Mouse (Mus musculus): ENCODE results near the gene Gipc3. TPM values are rescaled to one million over a fixed set of nuclear protein-coding genes. Genes with fewer than 3 reads are reported as not detected.

The Gipc3 gene
- polyA plus RNA-seq, 1 experiment from 2014 or later, result not detected

- Histone ChIP-seq H3K27ac (ENCODE audit: low read depth, low read length) (no peak overlapping the region), H3K9ac (ENCODE audit: low read depth, low read length) (no peak overlapping the region), H3K36me3 (ENCODE audit: control insufficient read depth, insufficient read depth, low read length) (peaks cover 16% of the 10 kb centered on the region), H3K9me3 (ENCODE audit: control insufficient read depth, low read length) (no peaks in the 10 kb centered on the region), H3K4me1 (replicated peaks; ENCODE audit: control insufficient read depth, insufficient read depth, low read length) (no peaks in the 10 kb centered on the region; the same call in 1 of the 2 replicates), H3K27me3 (ENCODE audit: control insufficient read depth, insufficient read depth, low read length) (peaks cover 14% of the 10 kb centered on the region), H3K4me3 (ENCODE audit: low read depth, low read length) (no peak overlapping the region), H3K4me2 (replicated peaks; ENCODE audit: low read depth, low read length) (no peak overlapping the region)
- DNase-seq (ENCODE audit: low spot score) (no peak), ATAC-seq (ENCODE audit: low FRiP score) (no peak)
- WGBS, result 71% methylated on average over 10 of the region's 10 CpGs
Measured at GRCm38 (mm10) chr10:81329194-81329975, 13.7 kb downstream of the Gipc3 start.

- WGBS, result 10% methylated on average over 10 of the region's 10 CpGs
- ATAC-seq (ENCODE audit: low FRiP score) (peak; percentile 21; the same call in 1 of the 2 replicates), DNase-seq (ENCODE audit: low spot score) (no peak)
- peak within 1 kb of the TSS; percentile 24; the same call in 1 of the 2 replicates for H3K27ac ChIP-seq (ENCODE audit: low read depth, low read length)
- H3K9me3 ChIP-seq (ENCODE audit: control insufficient read depth, low read length), result no peaks in the 10 kb centered on the region
- H3K9ac ChIP-seq (ENCODE audit: low read depth, low read length), result no peak within 1 kb of the TSS
- H3K4me3 ChIP-seq (ENCODE audit: low read depth, low read length), result no peak within 1 kb of the TSS
- H3K36me3 ChIP-seq (ENCODE audit: control insufficient read depth, insufficient read depth, low read length), result peaks cover 22% of the 10 kb centered on the region
- H3K4me1 ChIP-seq (replicated peaks; ENCODE audit: control insufficient read depth, insufficient read depth, low read length), result no peaks in the 10 kb centered on the region; the same call in 1 of the 2 replicates
- H3K27me3 ChIP-seq (ENCODE audit: control insufficient read depth, insufficient read depth, low read length), result peaks cover 12% of the 10 kb centered on the region
- H3K4me2 ChIP-seq (replicated peaks; ENCODE audit: low read depth, low read length), result no peak within 1 kb of the TSS
Measured at GRCm38 (mm10) chr10:81328386-81328785, 14.7 kb downstream of the Gipc3 start, which contains the start of gene Tbxa2r. Gene Tbxa2r, plus strand, starts transcription at chr10:81328731.

DNA sequence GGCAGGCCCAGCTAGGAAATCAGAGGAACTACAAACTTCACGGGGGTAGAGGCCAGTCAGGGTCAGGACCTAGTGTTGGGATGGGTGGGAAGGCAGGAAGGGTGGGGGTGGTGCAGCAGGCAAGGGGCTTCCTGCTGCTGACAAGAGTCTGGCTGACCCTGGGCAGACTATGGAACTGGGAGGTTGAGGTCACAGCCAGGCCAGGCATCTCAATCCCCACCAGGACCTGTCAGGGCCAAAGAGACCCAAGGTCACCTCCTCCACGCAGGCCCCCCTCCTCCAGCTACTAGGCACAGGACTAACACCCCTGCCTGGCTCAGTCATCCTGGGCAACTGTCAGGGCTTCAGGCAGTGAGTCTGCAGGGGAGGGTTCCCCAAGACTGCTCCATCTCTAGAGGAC lies 15.1 kb downstream of the Gipc3 start:
- Histone ChIP-seq H3K4me2 (replicated peaks; ENCODE audit: low read depth, low read length) (no peak overlapping the region), H3K27me3 (ENCODE audit: control insufficient read depth, insufficient read depth, low read length) (peaks cover 9% of the 10 kb centered on the region), H3K36me3 (ENCODE audit: control insufficient read depth, insufficient read depth, low read length) (peaks cover 23% of the 10 kb centered on the region), H3K27ac (ENCODE audit: low read depth, low read length) (peak overlapping the region; percentile 24; the same call in 1 of the 2 replicates), H3K9ac (ENCODE audit: low read depth, low read length) (no peak overlapping the region), H3K4me3 (ENCODE audit: low read depth, low read length) (no peak overlapping the region), H3K4me1 (replicated peaks; ENCODE audit: control insufficient read depth, insufficient read depth, low read length) (no peaks in the 10 kb centered on the region; the same call in 1 of the 2 replicates), H3K9me3 (ENCODE audit: control insufficient read depth, low read length) (no peaks in the 10 kb centered on the region)
- WGBS, result 46% methylated on average over 2 of the region's 2 CpGs
- DNase-seq (ENCODE audit: low spot score) (no peak), ATAC-seq (ENCODE audit: low FRiP score) (no peak)

DNA sequence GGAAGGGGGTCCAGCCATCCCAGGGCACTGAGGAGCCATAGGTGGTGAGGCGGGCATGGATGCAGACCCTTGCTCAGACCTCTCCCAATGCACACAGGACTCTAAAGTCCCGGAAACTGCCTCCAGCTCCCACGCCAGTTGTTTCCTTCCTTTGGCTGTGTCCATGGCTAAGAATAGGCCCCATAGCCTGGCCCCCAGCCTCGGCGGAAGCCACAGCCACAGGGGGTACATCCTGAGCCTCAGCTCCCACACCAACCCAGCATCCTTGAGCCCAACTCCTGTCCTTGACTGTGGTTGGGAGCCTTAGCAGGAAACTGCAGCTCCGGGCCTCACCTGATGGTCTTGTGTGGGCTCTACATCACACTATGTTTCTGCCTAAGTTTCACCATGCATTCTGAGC lies 16.2 kb downstream of the Gipc3 start:
- H3K4me2 ChIP-seq (replicated peaks; ENCODE audit: low read depth, low read length), result no peak overlapping the region
- H3K36me3 ChIP-seq (ENCODE audit: control insufficient read depth, insufficient read depth, low read length), result peaks cover 26% of the 10 kb centered on the region
- no peak overlapping the region for H3K4me3 ChIP-seq (ENCODE audit: low read depth, low read length)
- ATAC-seq (ENCODE audit: low FRiP score) (no peak), DNase-seq (ENCODE audit: low spot score) (no peak)
- 80% methylated on average over 6 of the region's 6 CpGs for WGBS
- no peak overlapping the region; the same call in 1 of the 2 replicates for H3K27ac ChIP-seq (ENCODE audit: low read depth, low read length)
- H3K9ac ChIP-seq (ENCODE audit: low read depth, low read length), result no peak overlapping the region
- H3K9me3 ChIP-seq (ENCODE audit: control insufficient read depth, low read length), result no peaks in the 10 kb centered on the region
- H3K4me1 ChIP-seq (replicated peaks; ENCODE audit: control insufficient read depth, insufficient read depth, low read length), result peaks cover 4% of the 10 kb centered on the region; the same call in 1 of the 2 replicates
- H3K27me3 ChIP-seq (ENCODE audit: control insufficient read depth, insufficient read depth, low read length), result no peaks in the 10 kb centered on the region

GRCm38 (mm10) chr10:81325781-81326180 lies 17.3 kb downstream of the Gipc3 start:
- DNase-seq (ENCODE audit: low spot score) (no peak), ATAC-seq (ENCODE audit: low FRiP score) (no peak)
- 94% methylated on average over 18 of the region's 18 CpGs for WGBS
- no peak overlapping the region for H3K4me3 ChIP-seq (ENCODE audit: low read depth, low read length)
- H3K4me2 ChIP-seq (replicated peaks; ENCODE audit: low read depth, low read length), result no peak overlapping the region
- no peaks in the 10 kb centered on the region for H3K9me3 ChIP-seq (ENCODE audit: control insufficient read depth, low read length)
- no peak overlapping the region for H3K27ac ChIP-seq (ENCODE audit: low read depth, low read length)
- peaks cover 26% of the 10 kb centered on the region for H3K36me3 ChIP-seq (ENCODE audit: control insufficient read depth, insufficient read depth, low read length)
- H3K4me1 ChIP-seq (replicated peaks; ENCODE audit: control insufficient read depth, insufficient read depth, low read length), result peaks cover 5% of the 10 kb centered on the region; the same call in 1 of the 2 replicates
- H3K27me3 ChIP-seq (ENCODE audit: control insufficient read depth, insufficient read depth, low read length), result no peaks in the 10 kb centered on the region
- H3K9ac ChIP-seq (ENCODE audit: low read depth, low read length), result no peak overlapping the region

DNA sequence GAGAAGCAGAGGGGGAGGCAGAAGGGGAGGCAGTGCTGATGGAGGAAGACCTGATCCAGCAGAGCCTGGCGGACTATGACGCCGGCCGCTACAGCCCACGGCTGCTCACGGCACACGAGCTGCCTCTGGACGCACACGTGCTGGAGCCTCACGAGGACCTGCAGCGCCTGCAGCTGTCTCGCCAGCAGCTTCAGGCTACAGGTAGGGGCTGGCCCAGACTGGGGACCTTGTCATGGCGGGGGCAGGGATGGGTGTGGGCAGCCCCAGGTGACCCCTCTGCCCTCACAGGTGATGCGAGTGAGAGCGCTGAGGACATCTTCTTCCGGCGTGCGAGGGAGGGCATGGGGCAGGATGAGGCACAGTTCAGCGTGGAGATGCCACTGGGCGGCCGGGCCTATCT lies 17.9 kb downstream of the Gipc3 start:
- no peak overlapping the region for H3K4me2 ChIP-seq (replicated peaks; ENCODE audit: low read depth, low read length)
- H3K9me3 ChIP-seq (ENCODE audit: control insufficient read depth, low read length), result no peaks in the 10 kb centered on the region
- H3K27me3 ChIP-seq (ENCODE audit: control insufficient read depth, insufficient read depth, low read length), result no peaks in the 10 kb centered on the region
- H3K9ac ChIP-seq (ENCODE audit: low read depth, low read length), result no peak overlapping the region
- no peak for ATAC-seq (ENCODE audit: low FRiP score)
- H3K4me3 ChIP-seq (ENCODE audit: low read depth, low read length), result no peak overlapping the region
- peaks cover 5% of the 10 kb centered on the region; the same call in 1 of the 2 replicates for H3K4me1 ChIP-seq (replicated peaks; ENCODE audit: control insufficient read depth, insufficient read depth, low read length)
- peaks cover 26% of the 10 kb centered on the region for H3K36me3 ChIP-seq (ENCODE audit: control insufficient read depth, insufficient read depth, low read length)
- WGBS, result 96% methylated on average over 21 of the region's 21 CpGs
- DNase-seq (ENCODE audit: low spot score), result no peak
- H3K27ac ChIP-seq (ENCODE audit: low read depth, low read length), result no peak overlapping the region

GRCm38 (mm10) chr10:81323791-81324530 lies 19.1 kb downstream of the Gipc3 start:
- no peaks in the 10 kb centered on the region for H3K27me3 ChIP-seq (ENCODE audit: control insufficient read depth, insufficient read depth, low read length)
- H3K4me2 ChIP-seq (replicated peaks; ENCODE audit: low read depth, low read length), result no peak overlapping the region
- peaks cover 26% of the 10 kb centered on the region for H3K36me3 ChIP-seq (ENCODE audit: control insufficient read depth, insufficient read depth, low read length)
- DNase-seq (ENCODE audit: low spot score) (no peak), ATAC-seq (ENCODE audit: low FRiP score) (no peak)
- H3K9ac ChIP-seq (ENCODE audit: low read depth, low read length), result no peak overlapping the region
- no peak overlapping the region for H3K4me3 ChIP-seq (ENCODE audit: low read depth, low read length)
- no peak overlapping the region for H3K27ac ChIP-seq (ENCODE audit: low read depth, low read length)
- H3K9me3 ChIP-seq (ENCODE audit: control insufficient read depth, low read length), result no peaks in the 10 kb centered on the region
- 94% methylated on average over 18 of the region's 18 CpGs for WGBS
- peaks cover 10% of the 10 kb centered on the region for H3K4me1 ChIP-seq (replicated peaks; ENCODE audit: control insufficient read depth, insufficient read depth, low read length)

DNA sequence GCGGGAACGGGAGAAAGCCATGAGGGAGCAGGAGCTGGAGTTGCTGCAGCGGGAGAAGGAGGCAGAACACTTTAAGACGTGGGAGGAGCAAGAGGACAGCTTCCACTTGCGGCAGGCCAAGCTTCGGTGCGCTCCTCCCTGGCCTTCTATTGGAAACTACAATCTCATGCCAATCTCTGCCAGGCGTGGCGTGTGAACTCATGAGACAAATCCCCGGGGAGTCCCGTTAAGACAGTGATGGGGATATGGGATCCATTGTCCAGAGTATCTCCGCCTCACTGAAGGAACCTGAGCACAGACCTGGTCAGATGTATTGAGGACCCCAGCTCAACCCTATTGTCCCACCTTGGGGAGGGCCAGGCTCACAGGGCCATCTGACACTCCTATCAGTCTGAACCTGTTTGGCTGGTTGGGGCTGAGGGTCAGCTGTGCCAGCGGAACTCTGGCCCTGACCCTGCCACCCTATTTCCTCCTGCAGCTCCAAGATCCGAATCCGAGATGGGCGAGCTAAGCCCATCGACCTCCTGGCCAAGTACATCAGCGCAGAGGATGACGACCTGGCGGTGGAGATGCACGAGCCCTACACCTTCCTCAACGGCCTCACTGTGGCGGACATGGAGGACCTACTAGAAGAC lies 19.8 kb downstream of the Gipc3 start:
- Histone ChIP-seq H3K9ac (ENCODE audit: low read depth, low read length) (no peak overlapping the region), H3K36me3 (ENCODE audit: control insufficient read depth, insufficient read depth, low read length) (peaks cover 26% of the 10 kb centered on the region), H3K4me3 (ENCODE audit: low read depth, low read length) (no peak overlapping the region), H3K4me1 (replicated peaks; ENCODE audit: control insufficient read depth, insufficient read depth, low read length) (peaks cover 13% of the 10 kb centered on the region), H3K4me2 (replicated peaks; ENCODE audit: low read depth, low read length) (no peak overlapping the region), H3K27me3 (ENCODE audit: control insufficient read depth, insufficient read depth, low read length) (no peaks in the 10 kb centered on the region), H3K9me3 (ENCODE audit: control insufficient read depth, low read length) (no peaks in the 10 kb centered on the region), H3K27ac (ENCODE audit: low read depth, low read length) (no peak overlapping the region)
- ATAC-seq (ENCODE audit: low FRiP score) (no peak), DNase-seq (ENCODE audit: low spot score) (no peak)
- 94% methylated on average over 23 of the region's 23 CpGs for WGBS

Measured in hindbrain, embryonic 11.5 days (tissue).